Mouse (Mus musculus): ENCODE results near the gene Eya2. TPM values are rescaled to one million over a fixed set of nuclear protein-coding genes. Genes with fewer than 3 reads are reported as not detected.
A peak's percentile ranks its signal among the peaks of the same experiment; 100 is the strongest.

Gene Eya2
- total RNA-seq, 2 experiments from 2014 or later = 4.4 to 5.9 TPM

- DNase-seq (ENCODE audit: low spot score in 2 of 2) = no peak
Measured at GRCm38 (mm10) chr2:165812889-165813288, 218.1 kb downstream of the Eya2 start.

- no peak for DNase-seq (ENCODE audit: low spot score in 2 of 2)
Measured at GRCm38 (mm10) chr2:165815103-165815880, 220.5 kb downstream of the Eya2 start.

GRCm38 (mm10) chr2:165817437-165817836 is 222.6 kb downstream of the Eya2 start:
- DNase-seq (ENCODE audit: low spot score in 2 of 2) = no peak

- no peak for DNase-seq (ENCODE audit: low spot score in 2 of 2)
Measured at GRCm38 (mm10) chr2:165818570-165818969, 223.7 kb downstream of the Eya2 start.

- peak; percentile 43 to 51 for DNase-seq (ENCODE audit: low spot score in 2 of 2)
Measured at GRCm38 (mm10) chr2:165818985-165819948, 224.4 kb downstream of the Eya2 start.

- DNase-seq (ENCODE audit: low spot score in 2 of 2) = no peak
Measured at GRCm38 (mm10) chr2:165820073-165820472, 225.2 kb downstream of the Eya2 start.

GRCm38 (mm10) chr2:165820504-165821095 is 225.8 kb downstream of the Eya2 start:
- no peak for DNase-seq (ENCODE audit: low spot score in 2 of 2)

Other genes with a start within 250 kb of the Eya2 start
- gene Zfp663, start 226.3 kb upstream of the Eya2 start, total RNA-seq (2021) = not detected
- 1 to 10 TPM; 4.8 to 5.0 TPM for gene Zfp334, start 206.8 kb upstream of the Eya2 start, total RNA-seq (2021)
- gene Ocstamp, start 194.6 kb upstream of the Eya2 start, total RNA-seq (2021) = under 1 TPM; 0.19 to 0.30 TPM
- gene Slc13a3, start 121.8 kb upstream of the Eya2 start, total RNA-seq (2021) = 1 to 10 TPM; 2.3 to 3.2 TPM
- gene Trp53rka, start 101.7 kb upstream of the Eya2 start, total RNA-seq (2021) = 10 to 100 TPM; 13.7 to 13.9 TPM
- gene Slc2a10, start 91.2 kb upstream of the Eya2 start, total RNA-seq (2021) = 1 to 10 TPM in 1 of 2 experiments, under 1 TPM in 1; 0.80 to 1.7 TPM

Measured in adrenal gland, adult 18-20 months (tissue).